9 mouse cellular contexts compared by ENCODE assay signal in the genomic region with DNA sequence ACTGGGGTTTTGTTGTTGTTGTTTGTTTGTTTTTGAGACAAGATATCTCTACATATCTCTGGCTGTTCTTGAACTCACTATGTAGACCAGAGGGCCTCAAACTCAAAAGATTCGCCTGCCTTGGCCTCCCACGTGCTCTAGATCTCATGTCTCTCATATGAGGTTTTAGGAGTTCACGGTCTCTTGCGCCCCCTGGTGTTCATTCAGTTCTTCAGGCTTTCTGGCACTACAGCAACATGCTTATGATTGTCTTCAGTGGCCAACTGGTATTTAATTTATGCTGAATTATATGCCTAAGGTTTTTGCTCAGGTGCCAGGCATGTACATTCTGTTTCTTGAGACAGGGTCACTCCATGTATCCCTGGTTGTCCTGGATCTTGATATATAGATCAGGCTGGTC. TPM values are rescaled to one million over a fixed set of nuclear protein-coding genes. Genes with fewer than 3 reads are reported as not detected.
DNase-seq lines count a peak whose midpoint lies in the region; ATAC-seq and TF ChIP-seq lines count a peak whose summit lies in the region.
"Had no signal": no experiment of that assay in that cellular context is flagged by ENCODE, and none has a peak within 500 bp of the region (broad histone marks: within the 10 kb centered on the region; RNA-seq: fewer than 3 reads in every experiment).

No protein-coding gene starts in this region.

- H3K27me3 ChIP-seq in embryonic facial prominence, embryonic 14.5 days (replicated peaks; ENCODE audit: control insufficient read depth, insufficient read depth, low read length), result no peaks in the 10 kb centered on the region
- H3K27me3 ChIP-seq in heart, embryonic 10.5 days (ENCODE audit: insufficient read depth, poor library complexity, severe bottlenecking), result no peaks in the 10 kb centered on the region
- H3K27me3 ChIP-seq: heart, embryonic 13.5 days had no signal

- no peaks in the 10 kb centered on the region for H3K4me1 ChIP-seq in embryonic facial prominence, embryonic 14.5 days (ENCODE audit: control insufficient read depth, insufficient read depth, low read length)
- H3K4me1 ChIP-seq in heart, embryonic 10.5 days, result peaks cover 16% of the 10 kb centered on the region
- no peaks in the 10 kb centered on the region for H3K4me1 ChIP-seq in lung, adult 2 months (ENCODE audit: control insufficient read depth, insufficient read depth, low read length)

- WGBS in embryonic facial prominence, embryonic 14.5 days, result 6% methylated on average over 4 of the region's 4 CpGs
- 8% methylated on average over 4 of the region's 4 CpGs for whole genome bisulfite sequencing in heart, embryonic 10.5 days
- WGBS in large intestine, adult 2 months, result 2% methylated on average over 4 of the region's 4 CpGs
- 2% methylated on average over 4 of the region's 4 CpGs for WGBS in lung, adult 2 months

- H3K9me3 ChIP-seq in embryonic facial prominence, embryonic 14.5 days (ENCODE audit: control insufficient read depth, low read length), result no peaks in the 10 kb centered on the region
- H3K9me3 ChIP-seq in heart, embryonic 10.5 days, result no peaks in the 10 kb centered on the region
- H3K9me3 ChIP-seq: heart, embryonic 13.5 days had no signal

- no peak for TF ChIP-seq POLR2A in lung, adult 2 months (IDR thresholded peaks at IDR 0.05; ENCODE audit: borderline replicate concordance, extremely low read depth, low read depth, low read length)

- peak; percentile 90 for DNase-seq in adrenal gland, postnatal 14 days
- peak; percentile 87 for DNase-seq in embryonic facial prominence, embryonic 14.5 days (ENCODE audit: low spot score)
- DNase-seq in heart, embryonic 10.5 days (ENCODE audit: low spot score), result peak; percentile 89
- DNase-seq in large intestine, adult 2 months (ENCODE audit: low read depth, low spot score), result peak; percentile 81
- peak; percentile 72 for DNase-seq in lung, adult 2 months
- DNase-seq in ovary, postnatal 36 days (ENCODE audit: low spot score), result peak; percentile 68
- DNase-seq in thymus, postnatal 14 days, result peak; percentile 85

- H3K4me3 ChIP-seq in embryonic facial prominence, embryonic 14.5 days (ENCODE audit: low read depth, low read length), result no peak overlapping the region
- no peak overlapping the region for H3K4me3 ChIP-seq in heart, embryonic 10.5 days
- no peak overlapping the region for H3K4me3 ChIP-seq in lung, adult 2 months (replicated peaks; ENCODE audit: extremely low read depth, low read depth, low read length)
- H3K4me3 ChIP-seq: heart, embryonic 13.5 days had no signal

- ATAC-seq in CD4-positive, CD25-positive, alpha-beta regulatory T cell, adult 4 months, result peak; percentile 91
- ATAC-seq in embryonic facial prominence, embryonic 14.5 days (ENCODE audit: low read depth), result no peak

- TF ChIP-seq CTCF in lung, adult 2 months (IDR thresholded peaks at IDR 0.05; ENCODE audit: insufficient read depth, low read length), result peak; percentile 59; the same call in 1 of the 2 replicates

- no peak overlapping the region for H3K9ac ChIP-seq in embryonic facial prominence, embryonic 14.5 days (ENCODE audit: low read depth, low read length)
- H3K9ac ChIP-seq: heart, embryonic 13.5 days had no signal

- peaks cover 23% of the 10 kb centered on the region for H3K36me3 ChIP-seq in embryonic facial prominence, embryonic 14.5 days (ENCODE audit: control insufficient read depth, insufficient read depth, low read length)
- peaks cover 32% of the 10 kb centered on the region for H3K36me3 ChIP-seq in heart, embryonic 10.5 days

- no peak overlapping the region for H3K4me2 ChIP-seq in embryonic facial prominence, embryonic 14.5 days (ENCODE audit: low read depth, low read length)
- H3K4me2 ChIP-seq: heart, embryonic 13.5 days had no signal

- no peak overlapping the region for H3K27ac ChIP-seq in embryonic facial prominence, embryonic 14.5 days (replicated peaks; ENCODE audit: low read depth, low read length)
- no peak overlapping the region for H3K27ac ChIP-seq in heart, embryonic 10.5 days
- H3K27ac ChIP-seq: heart, embryonic 13.5 days had no signal

RNA-seq across cellular contexts. Expression of gene Zfp691, which starts 6.3 kb away (rescaled TPM):
- 1 to 10 TPM; 3.5 to 4.8 TPM for polyA plus RNA-seq in CD4-positive, CD25-positive, alpha-beta regulatory T cell, adult 4 months (2017; shearing (Covaris generic))
- 20.5 and 21.6 TPM in 2 replicates for total RNA-seq in adrenal gland, postnatal 14 days (2021)
- polyA plus RNA-seq in embryonic facial prominence, embryonic 14.5 days (2014; fragmentation: Nextera tagmentation; extraction: Ambion mirVana), result 4.0 and 5.1 TPM in 2 replicates
- polyA plus RNA-seq in heart, embryonic 10.5 days (2016; fragmentation: Nextera tagmentation; extraction: Ambion mirVana), result 8.1 and 10.0 TPM in 2 replicates
- polyA plus RNA-seq in large intestine, adult 2 months (2012; rRNA removed), result 5.4 and 12.8 TPM in 2 replicates
- 8.9 and 10.1 TPM in 2 replicates for polyA plus RNA-seq in lung, adult 2 months (2012; rRNA removed)

RNA-seq across cellular contexts. Expression of gene Ermap, which starts 22.1 kb away (rescaled TPM):
- not detected for polyA plus RNA-seq in CD4-positive, CD25-positive, alpha-beta regulatory T cell, adult 4 months (2017; shearing (Covaris generic))
- total RNA-seq in adrenal gland, postnatal 14 days (2021), result 2.3 and 8.8 TPM in 2 replicates
- 2.2 and 2.6 TPM in 2 replicates for polyA plus RNA-seq in embryonic facial prominence, embryonic 14.5 days (2014; fragmentation: Nextera tagmentation; extraction: Ambion mirVana)
- 26.6 and 31.9 TPM in 2 replicates for polyA plus RNA-seq in heart, embryonic 10.5 days (2016; fragmentation: Nextera tagmentation; extraction: Ambion mirVana)
- 0.10 and 0.37 TPM in 2 replicates for polyA plus RNA-seq in large intestine, adult 2 months (2012; rRNA removed)
- polyA plus RNA-seq in lung, adult 2 months (2012; rRNA removed), result 0.06 and 0.66 TPM in 2 replicates

RNA-seq across cellular contexts. Expression of gene Svbp, which starts 27.4 kb away (rescaled TPM):
- polyA plus RNA-seq in CD4-positive, CD25-positive, alpha-beta regulatory T cell, adult 4 months (2017; shearing (Covaris generic)), result 10 to 100 TPM; 53.0 to 54.8 TPM
- 19.0 and 22.5 TPM in 2 replicates for total RNA-seq in adrenal gland, postnatal 14 days (2021)
- polyA plus RNA-seq in embryonic facial prominence, embryonic 14.5 days (2014; fragmentation: Nextera tagmentation; extraction: Ambion mirVana), result 243 and 256 TPM in 2 replicates
- polyA plus RNA-seq in heart, embryonic 10.5 days (2016; fragmentation: Nextera tagmentation; extraction: Ambion mirVana), result 126 and 154 TPM in 2 replicates
- polyA plus RNA-seq in large intestine, adult 2 months (2012; rRNA removed), result 23.6 and 35.1 TPM in 2 replicates
- 18.1 and 24.0 TPM in 2 replicates for polyA plus RNA-seq in lung, adult 2 months (2012; rRNA removed)

RNA-seq across cellular contexts. Expression of gene Tmem269, which starts 50.4 kb away (rescaled TPM):
- polyA plus RNA-seq in CD4-positive, CD25-positive, alpha-beta regulatory T cell, adult 4 months (2017; shearing (Covaris generic)), result not detected
- total RNA-seq in adrenal gland, postnatal 14 days (2021), result 0.30 TPM in 1 of 2 replicates, not detected in the other
- polyA plus RNA-seq in embryonic facial prominence, embryonic 14.5 days (2014; fragmentation: Nextera tagmentation; extraction: Ambion mirVana), result 0.21 and 0.26 TPM in 2 replicates
- polyA plus RNA-seq in heart, embryonic 10.5 days (2016; fragmentation: Nextera tagmentation; extraction: Ambion mirVana), result not detected in 2 replicates
- 0.09 TPM in 1 of 2 replicates, not detected in the other for polyA plus RNA-seq in large intestine, adult 2 months (2012; rRNA removed)
- 0.25 and 0.28 TPM in 2 replicates for polyA plus RNA-seq in lung, adult 2 months (2012; rRNA removed)
- polyA plus RNA-seq: heart, embryonic 13.5 days had no signal

RNA-seq across cellular contexts. Expression of gene Slc2a1, which starts 59.2 kb away (rescaled TPM):
- 10 to 100 TPM; 33.8 to 49.9 TPM for polyA plus RNA-seq in CD4-positive, CD25-positive, alpha-beta regulatory T cell, adult 4 months (2017; shearing (Covaris generic))
- total RNA-seq in adrenal gland, postnatal 14 days (2021), result 15.9 and 19.6 TPM in 2 replicates
- polyA plus RNA-seq in embryonic facial prominence, embryonic 14.5 days (2014; fragmentation: Nextera tagmentation; extraction: Ambion mirVana), result 94.2 and 111 TPM in 2 replicates
- 549 and 607 TPM in 2 replicates for polyA plus RNA-seq in heart, embryonic 10.5 days (2016; fragmentation: Nextera tagmentation; extraction: Ambion mirVana)
- polyA plus RNA-seq in large intestine, adult 2 months (2012; rRNA removed), result 21.0 and 22.4 TPM in 2 replicates
- polyA plus RNA-seq in lung, adult 2 months (2012; rRNA removed), result 32.0 and 39.0 TPM in 2 replicates
